Mouse (Mus musculus) heart, embryonic 16.5 days (tissue): ENCODE measurements around the gene Ak4. TPM values are rescaled to one million over a fixed set of nuclear protein-coding genes. Genes with fewer than 3 reads are reported as not detected.

Experiments used
- ATAC-seq: fragments of 200-750 bp; cut with Nextera tagmentation; replicated peaks from 2 replicates; pipeline ENCODE4 v1.8.0; 2017; ENCODE audit warnings: moderate number of reproducible peaks; ENCODE audit not compliant: insufficient read depth, low FRiP score; ENCODE audit errors: extremely low read depth
- H3K27ac ChIP-seq: fragments of 300-500 bp; sonication (generic); 2 replicates; pipeline ENCODE4 v1.5.1; 2014; ENCODE audit warnings: mild to moderate bottlenecking, low read length, control low read depth, moderate library complexity
- H3K27me3 ChIP-seq: fragments of 300-500 bp; sonication (generic); 2 replicates; pipeline ENCODE4 v1.6.1; 2014; ENCODE audit warnings: low read length, mixed read lengths; ENCODE audit not compliant: control insufficient read depth, insufficient read depth
- H3K36me3 ChIP-seq: fragments of 300-500 bp; sonication (generic); 2 replicates; pipeline ENCODE4 v1.6.1; 2014; ENCODE audit not compliant: control insufficient read depth, insufficient read depth
- H3K4me1 ChIP-seq: fragments of 300-500 bp; sonication (generic); 2 replicates; pipeline ENCODE4 v1.6.1; 2014; ENCODE audit warnings: low read length, mixed read lengths; ENCODE audit not compliant: control insufficient read depth, insufficient read depth
- H3K4me2 ChIP-seq: fragments of 300-500 bp; sonication (generic); 2 replicates; pipeline ENCODE4 v1.6.1; 2014; ENCODE audit warnings: low read depth, mild to moderate bottlenecking, control low read depth, low read length
- H3K4me3 ChIP-seq: fragments of 300-500 bp; sonication (generic); 2 replicates; pipeline ENCODE4 v1.5.1; 2014; ENCODE audit warnings: mild to moderate bottlenecking, control low read depth, low read length
- H3K9ac ChIP-seq: fragments of 300-500 bp; sonication (generic); 2 replicates; pipeline ENCODE4 v1.6.1; 2014; ENCODE audit warnings: low read length, control low read depth
- H3K9me3 ChIP-seq: fragments of 300-500 bp; sonication (generic); replicated peaks from 2 replicates; pipeline ENCODE4 v1.6.1; 2016; ENCODE audit warnings: low read length; ENCODE audit not compliant: control insufficient read depth
- WGBS: fragments of 180-500 bp; shearing (Covaris S2); extraction: QIAGEN DNeasy Blood & Tissue Kit; methylation state at CpG from one replicate; pipeline ENCODE4 v1.1.7; 2014; 5-methylcytosine and 5-hydroxymethylcytosine counted together
- polyA plus RNA-seq: library from polyadenylated mRNA; unstranded; fragments of >200 nt; fragmentation: Nextera tagmentation; extraction: Ambion mirVana; gene quantifications from 2 replicates; pipeline ENCODE4 v1.2.1, GENCODE M21; 2015

The Ak4 gene
- polyA plus RNA-seq, 1 experiment from 2014 or later = 23.6 TPM

DNA sequence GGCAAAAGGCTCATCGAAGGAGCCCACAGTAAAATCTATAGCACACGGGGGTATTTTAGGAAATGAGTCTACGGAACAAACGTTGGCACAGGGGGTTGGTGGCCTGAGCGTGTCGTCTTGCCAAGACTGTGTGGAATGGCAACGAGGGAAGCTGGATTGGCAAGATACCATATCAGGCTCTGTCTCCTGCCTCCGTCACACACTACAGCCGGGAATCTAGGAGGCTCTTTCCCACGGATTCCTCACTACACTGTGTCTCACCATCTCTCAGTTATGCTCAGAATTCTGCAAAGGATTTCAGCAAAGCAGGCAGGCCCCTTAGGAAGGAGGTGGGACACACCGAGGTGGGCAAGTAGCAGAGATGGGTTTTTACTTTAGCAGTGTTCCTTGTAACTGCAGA lies 2.1 kb upstream of the Ak4 start:
- H3K4me3 ChIP-seq = no peak overlapping the region
- ATAC-seq = no peak
- H3K9me3 ChIP-seq = no peaks in the 10 kb centered on the region
- H3K27ac ChIP-seq = no peak overlapping the region
- H3K4me2 ChIP-seq = no peak overlapping the region
- H3K4me1 ChIP-seq = peaks cover 4% of the 10 kb centered on the region
- no peaks in the 10 kb centered on the region for H3K36me3 ChIP-seq
- H3K27me3 ChIP-seq = no peaks in the 10 kb centered on the region
- 60% methylated on average over 11 of the region's 11 CpGs for WGBS
- no peak overlapping the region for H3K9ac ChIP-seq

DNA sequence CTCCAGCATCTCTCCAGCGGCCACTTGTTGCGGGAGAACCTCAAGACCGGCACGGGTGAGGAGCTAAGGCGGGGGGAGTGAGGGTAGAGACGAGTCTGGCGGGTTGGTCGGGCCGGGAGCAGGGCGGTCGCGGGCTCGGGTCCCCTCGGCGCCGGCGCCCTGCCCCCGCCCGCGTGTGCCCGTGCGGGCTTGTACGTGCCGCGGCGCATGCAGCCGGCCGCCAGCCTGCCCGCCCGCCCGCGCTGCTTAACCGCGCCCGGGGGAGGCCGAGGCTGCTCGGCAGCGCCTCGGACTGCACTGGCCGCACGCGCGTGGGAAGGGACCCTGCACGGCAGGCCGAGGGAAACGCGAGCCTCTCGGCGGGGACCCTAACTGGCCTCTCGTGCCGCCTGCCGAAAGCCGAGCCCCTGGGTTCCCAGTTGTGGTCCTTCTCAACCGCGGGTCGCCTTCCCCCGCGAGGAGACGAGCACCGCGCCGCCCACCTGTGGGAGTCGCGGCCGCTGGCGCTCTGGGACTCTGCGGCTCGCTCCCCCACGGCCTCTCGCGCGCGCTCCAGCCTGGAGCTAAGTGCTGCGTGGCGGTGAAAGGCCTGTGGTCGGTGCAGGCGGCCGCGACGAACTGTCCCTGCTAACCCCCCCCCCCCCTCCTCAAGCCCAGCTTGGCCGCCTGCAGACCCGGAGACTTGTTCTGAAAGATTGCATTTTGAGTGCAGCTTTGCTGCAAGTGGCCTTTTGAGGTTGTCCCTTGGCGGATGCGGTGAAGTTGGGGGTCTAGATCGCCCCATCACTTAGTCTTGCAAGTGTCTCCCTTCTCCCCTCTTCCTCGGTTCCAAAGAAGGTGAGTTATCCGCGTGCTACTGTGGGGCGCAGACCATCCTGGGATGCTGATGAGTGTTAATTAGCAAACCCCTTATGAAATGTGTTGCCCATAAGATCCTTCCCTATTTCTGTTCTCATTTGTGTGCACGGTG lies 1.1 kb downstream of the Ak4 start:
- ATAC-seq = peak; percentile 79
- Histone ChIP-seq H3K27ac (peak overlapping the region; percentile 74), H3K9ac (peak overlapping the region; percentile 95), H3K4me3 (peak overlapping the region; percentile 86), H3K36me3 (no peaks in the 10 kb centered on the region; the same call in 1 of the 2 replicates), H3K4me2 (peak overlapping the region; percentile 94), H3K27me3 (no peaks in the 10 kb centered on the region), H3K9me3 (no peaks in the 10 kb centered on the region), H3K4me1 (peaks cover 8% of the 10 kb centered on the region)
- WGBS = 1% methylated on average over 90 of the region's 90 CpGs

DNA sequence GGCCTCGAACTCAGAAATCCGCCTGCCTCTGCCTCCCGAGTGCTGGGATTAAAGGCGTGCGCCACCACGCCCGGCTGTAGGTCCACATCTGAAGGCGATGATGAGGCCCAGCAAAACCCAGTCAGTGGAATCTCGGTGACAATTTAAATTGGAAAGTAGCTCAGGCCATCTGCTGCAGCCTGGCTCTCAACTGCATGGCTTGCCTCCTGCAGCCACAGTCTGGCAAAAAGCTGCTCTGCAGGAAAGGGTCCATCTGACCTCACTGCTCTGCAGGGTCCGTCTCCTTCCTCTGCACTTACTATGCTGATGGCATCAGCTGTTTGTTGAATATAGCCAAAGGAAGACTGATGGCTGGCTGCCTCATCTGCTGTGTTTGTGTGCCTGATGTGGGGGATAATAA lies 3.9 kb downstream of the Ak4 start:
- 90% methylated on average over 10 of the region's 10 CpGs for WGBS

DNA sequence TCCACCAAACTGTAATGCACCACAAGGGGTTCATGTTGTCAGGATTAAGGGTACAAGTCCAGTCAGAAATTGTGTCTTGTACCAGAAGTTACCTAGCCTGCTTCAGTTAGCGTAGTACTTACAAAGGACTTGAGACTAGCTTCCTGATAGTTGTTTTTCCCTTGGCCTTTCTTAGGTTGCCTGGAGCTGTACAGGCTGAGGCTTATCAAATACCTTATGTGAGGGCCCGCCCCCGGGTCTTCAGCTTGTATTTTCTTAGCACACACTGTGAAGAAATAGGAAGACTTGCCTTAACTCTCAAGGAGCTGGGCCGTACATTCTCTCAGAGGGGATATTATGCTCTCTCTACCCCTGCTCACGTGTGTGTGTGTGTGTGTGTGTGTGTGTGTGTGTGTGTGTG lies 4.5 kb downstream of the Ak4 start:
- ATAC-seq = no peak
- H3K27me3 ChIP-seq = no peaks in the 10 kb centered on the region
- H3K4me2 ChIP-seq = no peak overlapping the region
- no peaks in the 10 kb centered on the region for H3K9me3 ChIP-seq
- H3K4me3 ChIP-seq = no peak overlapping the region
- H3K4me1 ChIP-seq = peaks cover 8% of the 10 kb centered on the region
- H3K27ac ChIP-seq = no peak overlapping the region
- WGBS = 83% methylated on average over 5 of the region's 5 CpGs
- no peaks in the 10 kb centered on the region; the same call in 1 of the 2 replicates for H3K36me3 ChIP-seq
- no peak overlapping the region for H3K9ac ChIP-seq

More for the DNA sequence above, 3.9 kb downstream of the Ak4 start:
- no peaks in the 10 kb centered on the region for H3K27me3 ChIP-seq
- H3K9me3 ChIP-seq = no peaks in the 10 kb centered on the region
- H3K9ac ChIP-seq = no peak overlapping the region
- no peaks in the 10 kb centered on the region; the same call in 1 of the 2 replicates for H3K36me3 ChIP-seq
- peaks cover 8% of the 10 kb centered on the region for H3K4me1 ChIP-seq
- H3K27ac ChIP-seq = no peak overlapping the region
- no peak overlapping the region for H3K4me2 ChIP-seq
- no peak overlapping the region for H3K4me3 ChIP-seq
- no peak for ATAC-seq

DNA sequence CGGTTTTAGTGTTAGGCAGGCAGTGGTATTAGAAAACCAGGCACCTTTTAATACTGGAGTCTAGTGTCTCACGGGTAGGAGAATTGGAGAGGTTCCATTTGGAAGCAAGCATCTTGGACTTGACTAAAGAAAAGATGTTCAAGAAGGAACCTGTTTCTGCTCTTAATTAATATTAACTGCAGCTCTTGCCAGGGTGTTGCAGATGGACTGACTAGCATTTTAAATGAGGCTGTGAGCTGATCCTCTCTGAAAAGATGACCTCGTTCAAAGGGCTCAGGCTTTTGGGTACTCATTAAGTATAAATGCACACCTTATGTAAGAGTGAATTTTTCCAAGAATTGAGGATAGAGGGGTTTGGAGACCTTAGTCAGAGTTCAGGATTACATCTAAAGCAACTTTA lies 5.4 kb downstream of the Ak4 start:
- ATAC-seq = no peak
- WGBS = 71% methylated on average over 3 of the region's 3 CpGs
- peaks cover 8% of the 10 kb centered on the region; the same call in 1 of the 2 replicates for H3K4me1 ChIP-seq
- H3K27ac ChIP-seq = no peak overlapping the region
- no peak overlapping the region for H3K4me3 ChIP-seq
- H3K27me3 ChIP-seq = no peaks in the 10 kb centered on the region
- no peaks in the 10 kb centered on the region for H3K9me3 ChIP-seq
- no peak overlapping the region for H3K9ac ChIP-seq
- no peak overlapping the region for H3K4me2 ChIP-seq
- no peaks in the 10 kb centered on the region; the same call in 1 of the 2 replicates for H3K36me3 ChIP-seq

DNA sequence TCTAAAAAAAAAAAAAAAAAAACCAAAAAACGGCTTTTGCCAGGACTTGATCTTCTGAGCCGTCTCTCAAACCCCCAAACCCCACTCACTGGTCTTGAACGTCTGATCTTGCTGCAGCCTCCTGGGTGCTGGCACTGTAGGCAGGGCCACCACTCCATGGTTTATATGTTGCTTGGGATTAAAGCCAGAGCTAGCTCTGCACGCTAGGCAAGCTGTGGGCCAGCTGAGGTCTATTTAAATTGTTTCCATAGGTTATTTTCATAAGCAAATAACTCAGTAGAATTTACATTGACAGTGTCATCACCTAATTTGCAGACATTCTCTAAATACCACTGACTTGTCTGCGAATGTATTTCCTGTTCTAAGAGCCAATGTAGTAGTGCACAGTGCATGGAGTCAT lies 6.0 kb downstream of the Ak4 start:
- 60% methylated on average over 5 of the region's 5 CpGs for WGBS
- Histone ChIP-seq H3K4me1 (peaks cover 8% of the 10 kb centered on the region; the same call in 1 of the 2 replicates), H3K4me2 (no peak overlapping the region), H3K36me3 (no peaks in the 10 kb centered on the region; the same call in 1 of the 2 replicates), H3K9ac (no peak overlapping the region), H3K27me3 (no peaks in the 10 kb centered on the region), H3K27ac (no peak overlapping the region), H3K9me3 (no peaks in the 10 kb centered on the region), H3K4me3 (no peak overlapping the region)
- no peak for ATAC-seq

DNA sequence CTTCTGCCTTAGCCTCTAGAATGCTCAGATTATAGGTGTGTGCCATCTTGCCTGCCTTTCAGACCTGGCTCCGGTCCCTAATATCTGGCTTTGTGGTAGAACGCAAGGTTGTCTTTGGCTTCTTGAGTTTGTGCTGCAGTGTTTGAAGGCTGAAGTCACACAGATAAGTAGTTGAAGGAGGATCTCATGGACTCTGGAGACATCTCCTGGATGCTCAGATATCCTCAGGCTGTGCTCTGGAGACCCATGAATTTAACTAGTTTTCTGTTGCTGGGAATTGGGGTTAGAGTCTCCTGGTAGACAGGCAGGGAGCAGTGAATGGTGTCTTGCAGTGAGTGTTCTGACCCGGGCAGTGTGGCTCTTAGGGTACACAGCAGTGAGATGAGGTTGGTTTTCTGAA lies 6.6 kb downstream of the Ak4 start:
- H3K36me3 ChIP-seq = no peaks in the 10 kb centered on the region; the same call in 1 of the 2 replicates
- H3K4me1 ChIP-seq = peaks cover 8% of the 10 kb centered on the region; the same call in 1 of the 2 replicates
- H3K27ac ChIP-seq = no peak overlapping the region
- H3K9ac ChIP-seq = no peak overlapping the region
- H3K27me3 ChIP-seq = no peaks in the 10 kb centered on the region
- H3K4me2 ChIP-seq = no peak overlapping the region
- no peak for ATAC-seq
- H3K9me3 ChIP-seq = no peaks in the 10 kb centered on the region
- no peak overlapping the region for H3K4me3 ChIP-seq
- 77% methylated on average over 3 of the region's 3 CpGs for WGBS

DNA sequence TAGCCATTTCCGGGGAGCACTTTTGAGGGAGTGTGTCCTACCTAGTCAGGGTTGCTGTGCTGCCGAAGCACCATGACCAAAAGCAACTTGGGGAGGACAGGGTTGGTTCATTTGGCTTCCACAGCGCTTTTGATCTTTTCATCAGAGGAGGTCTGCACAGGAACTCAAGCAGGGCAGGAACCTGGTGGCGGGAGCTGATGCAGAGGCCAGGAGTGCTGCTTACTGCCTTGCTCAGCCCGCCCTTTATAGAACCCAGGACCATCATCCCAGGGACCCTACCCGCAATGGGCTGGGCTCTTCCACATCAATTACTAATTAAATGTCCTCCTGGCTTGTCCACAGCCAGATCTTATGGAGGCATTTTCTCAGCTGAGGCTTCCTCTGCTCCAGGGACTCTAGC lies 7.5 kb downstream of the Ak4 start:
- H3K9me3 ChIP-seq = no peaks in the 10 kb centered on the region

More for the DNA sequence above, 7.5 kb downstream of the Ak4 start:
- Histone ChIP-seq H3K4me3 (no peak overlapping the region), H3K4me2 (no peak overlapping the region), H3K27ac (no peak overlapping the region), H3K4me1 (peaks cover 7% of the 10 kb centered on the region; the same call in 1 of the 2 replicates), H3K9ac (no peak overlapping the region), H3K27me3 (no peaks in the 10 kb centered on the region), H3K36me3 (no peaks in the 10 kb centered on the region; the same call in 1 of the 2 replicates)
- no peak for ATAC-seq
- 91% methylated on average over 6 of the region's 6 CpGs for WGBS
